Mouse (Mus musculus) bone marrow macrophage, adult 2 months (primary cell): ENCODE results near the gene Dnajc22.

ENCODE experiments used
- CTCF ChIP-seq: IDR thresholded peaks from 2 replicates; pipeline ENCODE4 v1.5.1; 2012; ENCODE audit warnings: low read depth, mild to moderate bottlenecking, low read length, moderate library complexity
- POLR2A ChIP-seq: IDR thresholded peaks from 2 replicates; pipeline ENCODE4 v1.6.1; 2012; ENCODE audit warnings: mild to moderate bottlenecking, low read depth, low read length, borderline replicate concordance

GRCm38 (mm10) chr15:99055511-99055961, 37.4 kb upstream of the Dnajc22 start:
- no peak for TF ChIP-seq CTCF
- no peak for TF ChIP-seq POLR2A
